Mouse (Mus musculus): ENCODE data around the gene Mdh2.

GRCm38 (mm10) chr5:135812991-135813390, 34.7 kb downstream of the Mdh2 start:
- TF ChIP-seq EP300 (IDR thresholded peaks at IDR 0.05; ENCODE audit: low read depth) (no peak), CTCF (IDR thresholded peaks at IDR 0.05; ENCODE audit: low read depth) (no peak)
